Mouse (Mus musculus): ENCODE results near the gene Mcm6. TPM values are rescaled to one million over a fixed set of nuclear protein-coding genes. Genes with fewer than 3 reads are reported as not detected.

The Mcm6 gene
- total and polyA plus RNA-seq, 3 experiments, result 3.4 to 5.7 (median 5.2) TPM

- Histone ChIP-seq H3K27ac (no peak overlapping the region), H3K9ac (ENCODE audit: low read depth, low read length) (no peak overlapping the region), H3K27me3 (ENCODE audit: control insufficient read depth, insufficient read depth, low read length) (no peaks in the 10 kb centered on the region), H3K4me3 (no peak overlapping the region), H3K36me3 (ENCODE audit: control insufficient read depth, insufficient read depth, low read length) (peaks cover 2% of the 10 kb centered on the region; the same call in 1 of the 2 replicates), H3K4me1 (ENCODE audit: control insufficient read depth, insufficient read depth, low read length) (no peaks in the 10 kb centered on the region), H3K79me2 (replicated peaks; ENCODE audit: control insufficient read depth, insufficient read depth, low read length) (no peaks in the 10 kb centered on the region)
- 95% methylated on average over 4 of the region's 4 CpGs for WGBS
- no peak for TF ChIP-seq CTCF (IDR thresholded peaks at IDR 0.05)
- no peak for TF ChIP-seq POLR2A (IDR thresholded peaks at IDR 0.05; ENCODE audit: insufficient read depth, low read depth, low read length)
- TF ChIP-seq EP300 (IDR thresholded peaks at IDR 0.05; ENCODE audit: insufficient read depth, low read depth, low read length), result no peak
- intact Hi-C loops (cut with DNase I), result no loop called here
- DNase-seq, result no peak
Observed at GRCm38 (mm10) chr1:128376841-128377240, 17.4 kb upstream of the Mcm6 start.

- H3K4me1 ChIP-seq (ENCODE audit: control insufficient read depth, insufficient read depth, low read length), result no peaks in the 10 kb centered on the region
- no peak overlapping the region for H3K4me3 ChIP-seq
- H3K79me2 ChIP-seq (replicated peaks; ENCODE audit: control insufficient read depth, insufficient read depth, low read length), result no peaks in the 10 kb centered on the region
- H3K36me3 ChIP-seq (ENCODE audit: control insufficient read depth, insufficient read depth, low read length), result peaks cover 2% of the 10 kb centered on the region
- no peak overlapping the region for H3K9ac ChIP-seq (ENCODE audit: low read depth, low read length)
- 72% methylated on average over 7 of the region's 7 CpGs for WGBS
- TF ChIP-seq EP300 (IDR thresholded peaks at IDR 0.05; ENCODE audit: insufficient read depth, low read depth, low read length) (no peak), CTCF (IDR thresholded peaks at IDR 0.05) (peak; percentile 79)
- H3K27ac ChIP-seq, result no peak overlapping the region
- H3K27me3 ChIP-seq (ENCODE audit: control insufficient read depth, insufficient read depth, low read length), result no peaks in the 10 kb centered on the region
- no peak for DNase-seq
- intact Hi-C loops (cut with DNase I), result loop anchor here (5.0 kb wide), 1 partner anchor 85 kb away; no protein-coding TSS in a partner anchor
Observed at GRCm38 (mm10) chr1:128372143-128372860, 12.8 kb upstream of the Mcm6 start.

DNA sequence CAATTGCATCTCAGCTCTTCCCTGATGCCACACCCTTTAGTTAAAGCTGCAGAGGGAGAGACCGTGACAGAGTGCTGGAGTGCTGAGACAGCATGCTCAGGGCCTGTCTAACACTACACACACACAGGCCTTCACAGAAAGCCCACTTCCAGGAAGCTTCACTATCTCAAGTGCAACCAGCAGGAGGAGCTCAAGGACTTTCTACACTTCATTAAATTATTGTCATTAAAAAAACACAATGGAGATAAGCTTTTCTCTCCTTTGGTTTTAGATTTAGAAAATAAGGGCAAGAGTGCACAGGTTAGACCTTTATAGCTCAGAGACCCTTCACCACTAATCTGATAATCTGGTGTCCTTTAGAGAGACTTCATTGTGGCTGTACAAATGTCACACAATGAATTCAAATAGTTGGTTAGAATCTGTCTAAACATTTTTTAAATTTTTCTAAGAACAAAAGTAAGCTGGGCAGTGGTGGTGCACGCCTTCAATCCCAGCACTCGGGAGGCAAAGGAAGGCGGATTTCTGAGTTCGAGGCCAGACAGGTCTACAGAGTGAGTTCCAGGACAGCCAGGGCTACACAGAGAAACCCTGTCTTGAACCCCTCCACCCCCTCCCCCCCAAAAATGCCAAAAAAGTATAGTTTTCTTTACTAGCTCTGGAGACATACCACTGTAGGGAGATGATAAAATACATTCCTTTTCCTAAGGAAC, 9.4 kb upstream of the Mcm6 start:
- Histone ChIP-seq H3K4me3 (no peak overlapping the region), H3K27me3 (ENCODE audit: control insufficient read depth, insufficient read depth, low read length) (no peaks in the 10 kb centered on the region), H3K9ac (ENCODE audit: low read depth, low read length) (no peak overlapping the region), H3K79me2 (replicated peaks; ENCODE audit: control insufficient read depth, insufficient read depth, low read length) (no peaks in the 10 kb centered on the region), H3K27ac (no peak overlapping the region), H3K4me1 (ENCODE audit: control insufficient read depth, insufficient read depth, low read length) (no peaks in the 10 kb centered on the region), H3K36me3 (ENCODE audit: control insufficient read depth, insufficient read depth, low read length) (peaks cover 2% of the 10 kb centered on the region)
- TF ChIP-seq POLR2A (IDR thresholded peaks at IDR 0.05; ENCODE audit: insufficient read depth, low read depth, low read length), result no peak
- no peak for TF ChIP-seq EP300 (IDR thresholded peaks at IDR 0.05; ENCODE audit: insufficient read depth, low read depth, low read length)
- peak; percentile 80 for TF ChIP-seq CTCF (IDR thresholded peaks at IDR 0.05)
- intact Hi-C loops (cut with DNase I), result loop anchor here (1.0 to 2.0 kb wide), 3 partner anchors 222 to 463 kb away; no protein-coding TSS in a partner anchor
- DNase-seq, result no peak
- 67% methylated on average over 5 of the region's 5 CpGs for WGBS

DNA sequence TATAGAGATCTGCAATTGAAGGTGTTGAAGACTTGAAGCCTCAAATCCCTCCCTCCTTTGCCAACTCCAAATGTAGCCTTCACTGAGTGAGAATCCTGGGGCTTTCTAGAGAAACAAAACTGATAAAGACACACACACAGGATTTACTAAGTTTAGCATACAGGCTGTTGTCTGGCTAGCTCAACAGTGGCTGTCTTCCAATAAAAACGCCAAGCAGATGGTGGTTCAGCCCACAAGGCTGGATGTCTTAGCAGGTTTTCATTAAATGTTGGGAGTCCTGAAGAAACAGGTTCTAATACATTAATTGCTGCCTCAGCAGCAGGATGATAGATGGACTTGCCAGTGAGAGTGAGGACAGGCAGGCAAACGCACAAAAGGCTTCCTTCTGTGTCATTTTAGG, 1.1 kb upstream of the Mcm6 start:
- 36% methylated on average over 2 of the region's 2 CpGs for whole genome bisulfite sequencing
- no peak for TF ChIP-seq EP300 (IDR thresholded peaks at IDR 0.05; ENCODE audit: insufficient read depth, low read depth, low read length)
- TF ChIP-seq POLR2A (IDR thresholded peaks at IDR 0.05; ENCODE audit: insufficient read depth, low read depth, low read length), result no peak
- TF ChIP-seq CTCF (IDR thresholded peaks at IDR 0.05), result no peak
- no peak overlapping the region for H3K27ac ChIP-seq
- peaks cover 5% of the 10 kb centered on the region for H3K4me1 ChIP-seq (ENCODE audit: control insufficient read depth, insufficient read depth, low read length)
- peaks cover 4% of the 10 kb centered on the region for H3K36me3 ChIP-seq (ENCODE audit: control insufficient read depth, insufficient read depth, low read length)
- no peak for DNase-seq
- no peak overlapping the region for H3K9ac ChIP-seq (ENCODE audit: low read depth, low read length)
- H3K4me3 ChIP-seq, result no peak overlapping the region
- intact Hi-C loops (cut with DNase I), result no loop called here
- H3K27me3 ChIP-seq (ENCODE audit: control insufficient read depth, insufficient read depth, low read length), result no peaks in the 10 kb centered on the region
- H3K79me2 ChIP-seq (replicated peaks; ENCODE audit: control insufficient read depth, insufficient read depth, low read length), result no peaks in the 10 kb centered on the region; the same call in 1 of the 2 replicates

DNA sequence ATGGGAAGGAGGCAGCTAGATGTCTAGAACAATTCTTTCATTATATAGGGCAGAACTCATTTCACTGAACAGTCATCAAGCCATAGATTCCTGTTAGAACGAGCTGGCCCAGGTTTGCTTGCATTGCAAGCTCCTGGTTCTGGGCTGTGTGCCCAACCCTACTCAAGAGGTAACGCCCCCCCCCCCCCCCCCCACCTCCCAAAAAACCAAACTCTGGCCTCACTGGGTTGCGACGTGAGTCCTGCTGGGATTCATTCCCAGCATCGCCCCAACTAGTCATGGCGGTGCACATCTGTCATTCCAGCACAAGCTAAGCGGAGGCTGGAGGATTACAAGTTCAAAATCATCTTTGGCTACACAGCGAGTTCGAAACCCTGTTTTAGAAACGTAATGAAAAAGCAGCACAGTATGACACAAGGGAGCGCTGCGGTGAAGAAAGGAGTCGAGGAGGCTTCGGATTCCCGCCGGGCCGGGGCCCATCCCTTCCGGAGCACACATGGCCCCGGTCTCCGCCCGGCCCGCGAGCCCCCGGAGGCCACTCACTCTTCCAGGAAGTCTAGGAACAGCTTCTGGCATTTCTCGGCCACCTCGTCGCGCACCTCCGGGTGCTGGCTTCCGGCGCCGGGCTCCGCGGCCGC, 429 bp downstream of the Mcm6 start:
- TF ChIP-seq POLR2A (IDR thresholded peaks at IDR 0.05; ENCODE audit: insufficient read depth, low read depth, low read length) (no peak), CTCF (IDR thresholded peaks at IDR 0.05) (peak; percentile 37)
- Histone ChIP-seq H3K9ac (ENCODE audit: low read depth, low read length) (peak overlapping the region; percentile 58), H3K4me1 (ENCODE audit: control insufficient read depth, insufficient read depth, low read length) (peaks cover 5% of the 10 kb centered on the region), H3K27ac (peak overlapping the region; percentile 43), H3K79me2 (replicated peaks; ENCODE audit: control insufficient read depth, insufficient read depth, low read length) (no peaks in the 10 kb centered on the region; the same call in 1 of the 2 replicates), H3K36me3 (ENCODE audit: control insufficient read depth, insufficient read depth, low read length) (peaks cover 4% of the 10 kb centered on the region), H3K27me3 (ENCODE audit: control insufficient read depth, insufficient read depth, low read length) (no peaks in the 10 kb centered on the region), H3K4me3 (peak overlapping the region; percentile 77)
- under 1% methylated on average over 35 of the region's 35 CpGs for WGBS
- no peak for DNase-seq
- intact Hi-C loops (cut with DNase I), result no loop called here
